Mouse (Mus musculus) liver, adult 2 months (tissue): ENCODE results near the gene Olfr104-ps.

Experiments used
- CTCF ChIP-seq: fragments of 200-500 bp; IDR thresholded peaks from 2 replicates; pipeline ENCODE4 v1.5.1; 2011; ENCODE audit warnings: low read depth, low read length, control low read depth
- POLR2A ChIP-seq: fragments of 200-500 bp; IDR thresholded peaks from 2 replicates; pipeline ENCODE4 v1.6.1; 2011; ENCODE audit warnings: low read length, control low read depth; ENCODE audit not compliant: insufficient read depth; ENCODE audit errors: extremely low read depth

GRCm38 (mm10) chr17:37359282-37359681 is at the start of gene Olfr104-ps:
- TF ChIP-seq CTCF (no peak), POLR2A (no peak)
